Comparison of ENCODE assay signal across 17 mouse cellular contexts in the genomic region with DNA sequence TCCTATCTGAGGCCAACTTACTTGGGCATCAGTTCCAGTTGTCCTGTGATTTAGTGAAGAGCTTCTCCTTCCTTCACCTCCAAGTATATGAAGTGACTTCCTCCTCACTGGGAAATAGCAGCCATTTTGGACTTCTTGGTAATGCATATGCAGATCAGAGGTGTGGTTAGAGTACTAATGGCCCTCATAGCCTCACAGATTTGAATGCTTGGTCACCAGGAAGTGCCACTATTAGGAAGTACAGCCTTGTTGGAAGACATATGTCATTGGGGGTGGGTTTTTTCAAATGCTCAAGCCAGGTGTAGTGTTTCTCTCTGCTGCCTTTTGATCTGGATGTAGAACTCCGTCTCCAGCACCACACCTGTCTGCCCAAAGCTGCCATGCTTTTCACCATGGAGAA. TPM values are rescaled to one million over a fixed set of nuclear protein-coding genes. Genes with fewer than 3 reads are reported as not detected.
A peak's percentile ranks its signal among the peaks of the same experiment; 100 is the strongest.
DNase-seq lines count a peak whose midpoint lies in the region; TF ChIP-seq lines count a peak whose summit lies in the region.
"Had no signal": no experiment of that assay in that cellular context is flagged by ENCODE, and none has a peak within 500 bp of the region (broad histone marks: within the 10 kb centered on the region; RNA-seq: fewer than 3 reads in every experiment).

No protein-coding gene starts in this region.

- H3K4me3 ChIP-seq in CH12.LX (replicated peaks in 1 of 3; ENCODE audit: low read depth in 2 of 3, low read length in 2 of 3, poor library complexity in 1 of 3) = peak overlapping the region in 2 of 3 experiments; percentile 5 to 42

- peak; percentile 9 for DNase-seq in testis, postnatal 10 days (ENCODE audit: low spot score)
- no peak for DNase-seq in testis, postnatal 14 days (ENCODE audit: low spot score)
- DNase-seq in CH12.LX (ENCODE audit: extremely low read depth) = peak; percentile 51
- no peak for DNase-seq in adrenal gland, adult 8-10 months
- DNase-seq: adrenal gland, adult 2 months; adrenal gland, postnatal 10 days; adrenal gland, postnatal 14 days; adrenal gland, postnatal 25 days; adrenal gland, postnatal 36 days; B cell, adult 2 months; cerebellum, adult 11 months; cerebellum, adult 11-12 months; cerebellum, adult 18-20 months; cerebellum, adult 2 months; cerebellum, adult 8-10 months had no signal

- dilution Hi-C loops in CH12.LX (cut with MboI; ENCODE audit: extremely low pct_ligation_motif_present, extremely low pct_unique_long_range_greater_than_20kb, low sequenced_read_pairs) = no loop called here

- no peak for TF ChIP-seq EP300 in CH12.LX (IDR thresholded peaks at IDR 0.05; ENCODE audit: low read length)

- TF ChIP-seq POLR2A in CH12.LX (IDR thresholded peaks at IDR 0.05; ENCODE audit: low read depth, low read length) = peak; percentile 27; the same call in 1 of the 2 replicates

- no peaks in the 10 kb centered on the region for H3K9me3 ChIP-seq in CH12.LX (replicated peaks; ENCODE audit: low read length)
- H3K9me3 ChIP-seq: G1E had no signal

- H3K4me1 ChIP-seq in CH12.LX (ENCODE audit: control insufficient read depth in 1 of 2, insufficient read depth in 2 of 2) = peaks cover 2 to 14% of the 10 kb centered on the region in 2 experiments; a peak in 3 of 4 replicates

- in situ Hi-C loops in CH12.LX (cut with MboI; ENCODE audit: low pct_ligation_motif_present, low pct_unique_long_range_greater_than_20kb, low sequenced_read_pairs) = no loop called here

- H3K9ac ChIP-seq in CH12.LX (ENCODE audit: insufficient read depth, low read depth) = no peak overlapping the region

- H3K27ac ChIP-seq in CH12.LX (ENCODE audit: insufficient read depth, low read depth) = no peak overlapping the region

- TF ChIP-seq RAD21 in CH12.LX (IDR thresholded peaks at IDR 0.05; ENCODE audit: low read depth, low read length) = no peak

- H3K36me3 ChIP-seq in CH12.LX (replicated peaks in 1 of 2; ENCODE audit: control insufficient read depth in 1 of 2, insufficient read depth in 1 of 2, low read length in 1 of 2) = peaks cover 0 to 18% of the 10 kb centered on the region in 2 experiments
- H3K36me3 ChIP-seq: G1E had no signal

- H3K79me2 ChIP-seq in CH12.LX (replicated peaks; ENCODE audit: control insufficient read depth, extremely low read depth, insufficient read depth, poor library complexity, severe bottlenecking) = no peaks in the 10 kb centered on the region

- no peak overlapping the region for H3K4me2 ChIP-seq in CH12.LX (ENCODE audit: insufficient read depth, low read depth, poor library complexity, severe bottlenecking)

- TF ChIP-seq CTCF in CH12.LX (conservative IDR thresholded peaks at IDR 0.05 in 1 of 2, IDR thresholded peaks at IDR 0.05 in 1 of 2; ENCODE audit: low read depth in 2 of 2, low read length in 2 of 2) = no peak

- H3K27me3 ChIP-seq in CH12.LX (replicated peaks) = no peaks in the 10 kb centered on the region
- H3K27me3 ChIP-seq: Patski had no signal

TF ChIP-seq in CH12.LX, 34 proteins besides CTCF, POLR2A, EP300 and RAD21:
- TF ChIP-seq JUND (conservative IDR thresholded peaks at IDR 0.05; ENCODE audit: low read depth, low read length) (no peak), ETS1 (conservative IDR thresholded peaks at IDR 0.05; ENCODE audit: low read depth, low read length) (no peak), MAX (IDR thresholded peaks at IDR 0.05; ENCODE audit: low read length) (no peak), ZC3H11A (IDR thresholded peaks at IDR 0.05; ENCODE audit: low read depth, low read length) (no peak), MXI1 (IDR thresholded peaks at IDR 0.05; ENCODE audit: low read depth, low read length) (no peak), ZMIZ1 (IDR thresholded peaks at IDR 0.05; ENCODE audit: low read depth, low read length) (no peak), ELF1 (IDR thresholded peaks at IDR 0.05; ENCODE audit: low read depth, low read length) (peak; percentile 77), UBTF (IDR thresholded peaks at IDR 0.05; ENCODE audit: low read depth, low read length) (no peak), TBP (conservative IDR thresholded peaks at IDR 0.05; ENCODE audit: low read depth, low read length) (0 out of 2 replicates have a peak, but pooled peaks have one; percentile 61)

RNA-seq across cellular contexts. Expression of a gene that starts 10.3 kb away (rescaled TPM):
- total RNA-seq in CH12.LX (2012; rRNA removed) = 0.29 and 0.89 TPM in 2 replicates
- total RNA-seq in CH12.LX (2014; rRNA removed) = 0.28 and 0.42 TPM in 2 replicates
- 0.15 and 0.21 TPM in 2 replicates for polyA plus RNA-seq in CH12.LX (2012; ENCODE audit: insufficient read length, low read depth)
- total RNA-seq in adrenal gland, adult 8-10 months (2022) = 10 to 100 TPM; 21.2 to 36.3 (median 29.8) TPM

RNA-seq across cellular contexts. Expression of a gene that starts 50.2 kb away (rescaled TPM):
- 22.5 and 27.6 TPM in 2 replicates for total RNA-seq in CH12.LX (2012; rRNA removed)
- total RNA-seq in CH12.LX (2014; rRNA removed) = 41.6 and 43.8 TPM in 2 replicates
- 18.7 and 25.0 TPM in 2 replicates for polyA plus RNA-seq in CH12.LX (2012; ENCODE audit: insufficient read length, low read depth)
- 1 to 10 TPM; 4.2 to 5.6 (median 4.7) TPM for total RNA-seq in adrenal gland, adult 8-10 months (2022)

RNA-seq across cellular contexts. Expression of a gene that starts 50.4 kb away (rescaled TPM):
- total RNA-seq in CH12.LX (2012; rRNA removed) (39.3 and 59.5 TPM in 2 replicates), CH12.LX (2014; rRNA removed) (51.9 and 64.0 TPM in 2 replicates)
- polyA plus RNA-seq in CH12.LX (2012; ENCODE audit: insufficient read length, low read depth) = 26.5 and 28.2 TPM in 2 replicates
- total RNA-seq in adrenal gland, adult 8-10 months (2022) = 10 to 100 TPM; 12.5 to 22.0 (median 17.0) TPM

Comparison
In these comparisons a context has a peak if more than half of its experiments do, and no peak if none do; other contexts are left out.
1. DNase-seq: peak in testis, postnatal 10 days (single experiment) and CH12.LX (single experiment); none in testis, postnatal 14 days (single experiment) and adrenal gland, adult 8-10 months (single experiment).
2. RNA of a gene that starts 10.3 kb away (total RNA-seq): 21.2 to 36.3 TPM in adrenal gland, adult 8-10 months; 0.28 to 0.89 TPM in CH12.LX; every median in the first group is over 10 times any median in the second.